Mouse (Mus musculus): ENCODE results near the gene Tex2.

- TF ChIP-seq CTCF (IDR thresholded peaks at IDR 0.05; ENCODE audit: control insufficient read depth, insufficient read depth, low read length): no peak
- no peak for TF ChIP-seq POLR2A (IDR thresholded peaks at IDR 0.05; ENCODE audit: borderline replicate concordance, control insufficient read depth, low read depth, low read length)
Observed at GRCm38 (mm10) chr11:106562707-106563106, 50.5 kb downstream of the Tex2 start.

All from bone marrow, adult 2 months (tissue).